Mouse (Mus musculus): ENCODE results near the gene Nuak1.

- TF ChIP-seq POLR2A (IDR thresholded peaks at IDR 0.05; ENCODE audit: insufficient read depth, low read length) (no peak), CTCF (IDR thresholded peaks at IDR 0.05; ENCODE audit: low read depth, low read length) (no peak)
Observed at GRCm38 (mm10) chr10:84381276-84381798, 59.1 kb downstream of the Nuak1 start.

Data from ES-Bruce4 (cell line).